Mouse (Mus musculus) neural tube, embryonic 12.5 days (tissue): Measurements from ENCODE around the gene Dcst2. TPM values are rescaled to one million over a fixed set of nuclear protein-coding genes. Genes with fewer than 3 reads are reported as not detected.

Experiments
- ATAC-seq: fragments of 200-750 bp; cut with Nextera tagmentation; 2 replicates; pipeline ENCODE4 v1.8.0; 2017; ENCODE audit warnings: low read depth, mild to moderate bottlenecking, moderate TSS enrichment, moderate library complexity; ENCODE audit not compliant: low FRiP score
- H3K27ac ChIP-seq: fragments of 300-500 bp; sonication (generic); 2 replicates; pipeline ENCODE4 v1.5.1; 2016
- H3K27me3 ChIP-seq: fragments of 300-500 bp; sonication (generic); replicated peaks from 2 replicates; pipeline ENCODE4 v1.6.1; 2016; ENCODE audit warnings: mild to moderate bottlenecking
- H3K36me3 ChIP-seq: fragments of 300-500 bp; sonication (generic); 2 replicates; pipeline ENCODE4 v1.6.1; 2016; ENCODE audit warnings: mild to moderate bottlenecking
- H3K4me1 ChIP-seq: fragments of 300-500 bp; sonication (generic); 2 replicates; pipeline ENCODE4 v1.6.1; 2016
- H3K4me2 ChIP-seq: fragments of 300-500 bp; sonication (generic); replicated peaks from 2 replicates; pipeline ENCODE4 v1.6.1; 2016; ENCODE audit warnings: mild to moderate bottlenecking
- H3K4me3 ChIP-seq: fragments of 300-500 bp; sonication (generic); 2 replicates; pipeline ENCODE4 v1.5.1; 2016
- H3K9ac ChIP-seq: fragments of 300-500 bp; sonication (generic); 2 replicates; pipeline ENCODE4 v1.6.1; 2016; ENCODE audit warnings: mild to moderate bottlenecking
- H3K9me3 ChIP-seq: fragments of 300-500 bp; sonication (generic); 2 replicates; pipeline ENCODE4 v1.6.1; 2016; ENCODE audit warnings: mild to moderate bottlenecking
- WGBS: fragments of 180-500 bp; shearing (Covaris S2); methylation state at CpG from one replicate; pipeline ENCODE4 v1.1.7; 2016; 5-methylcytosine and 5-hydroxymethylcytosine counted together
- polyA plus RNA-seq: library from polyadenylated mRNA; unstranded; fragments of >200 nt; fragmentation: Nextera tagmentation; extraction: Ambion mirVana; gene quantifications from 2 replicates; pipeline ENCODE4 v1.2.1, GENCODE M21; 2016

The Dcst2 gene
- polyA plus RNA-seq, 1 experiment from 2014 or later = 0.10 TPM

GRCm38 (mm10) chr3:89422556-89423205, 60.9 kb downstream of the Dcst2 start:
- no peak for ATAC-seq
- 74% methylated on average over 6 of the region's 6 CpGs for WGBS
- Histone ChIP-seq H3K4me2 (peak overlapping the region; percentile 64), H3K27me3 (no peaks in the 10 kb centered on the region), H3K27ac (no peak overlapping the region), H3K4me3 (peak overlapping the region; percentile 36; the same call in 1 of the 2 replicates), H3K9ac (no peak overlapping the region), H3K9me3 (no peaks in the 10 kb centered on the region), H3K36me3 (peaks cover 29% of the 10 kb centered on the region), H3K4me1 (peaks cover 44% of the 10 kb centered on the region)

- no peak overlapping the region for H3K9ac ChIP-seq
- H3K36me3 ChIP-seq = peaks cover 29% of the 10 kb centered on the region
- no peak for ATAC-seq
- H3K27me3 ChIP-seq = no peaks in the 10 kb centered on the region
- H3K4me3 ChIP-seq = no peak overlapping the region
- no peak overlapping the region for H3K27ac ChIP-seq
- no peaks in the 10 kb centered on the region for H3K9me3 ChIP-seq
- WGBS = 94% methylated on average over 5 of the region's 5 CpGs
- no peak overlapping the region for H3K4me2 ChIP-seq
- H3K4me1 ChIP-seq = peaks cover 35% of the 10 kb centered on the region
These were observed 62.8 kb downstream of the Dcst2 start for GRCm38 (mm10) chr3:89424416-89425140.

GRCm38 (mm10) chr3:89425141-89425525, 63.4 kb downstream of the Dcst2 start:
- no peak for ATAC-seq
- WGBS = 88% methylated on average over 5 of the region's 5 CpGs
- Histone ChIP-seq H3K9ac (no peak overlapping the region), H3K36me3 (peaks cover 29% of the 10 kb centered on the region), H3K4me1 (peaks cover 30% of the 10 kb centered on the region), H3K27me3 (no peaks in the 10 kb centered on the region), H3K9me3 (no peaks in the 10 kb centered on the region), H3K4me2 (no peak overlapping the region), H3K4me3 (no peak overlapping the region), H3K27ac (no peak overlapping the region)

GRCm38 (mm10) chr3:89425876-89426275, 64.1 kb downstream of the Dcst2 start:
- Histone ChIP-seq H3K36me3 (peaks cover 29% of the 10 kb centered on the region), H3K4me1 (peaks cover 31% of the 10 kb centered on the region), H3K27me3 (no peaks in the 10 kb centered on the region), H3K9me3 (no peaks in the 10 kb centered on the region), H3K27ac (no peak overlapping the region), H3K4me3 (no peak overlapping the region), H3K4me2 (no peak overlapping the region), H3K9ac (no peak overlapping the region)
- no peak for ATAC-seq
- 88% methylated on average over 4 of the region's 4 CpGs for WGBS

Other genes with a start within 250 kb of the Dcst2 start
- gene Pklr, start 225.8 kb upstream of the Dcst2 start, polyA plus RNA-seq = 0.43 and 0.46 TPM in 2 replicates
- 19.5 and 23.2 TPM in 2 replicates for gene Hcn3, start 201.8 kb upstream of the Dcst2 start, polyA plus RNA-seq
- 38.5 and 43.0 TPM in 2 replicates for gene Clk2, start 197.2 kb upstream of the Dcst2 start, polyA plus RNA-seq
- gene Scamp3, start 184.5 kb upstream of the Dcst2 start, polyA plus RNA-seq = 109 and 110 TPM in 2 replicates
- 34.1 and 42.5 TPM in 2 replicates for gene Fam189b, start 178.8 kb upstream of the Dcst2 start, polyA plus RNA-seq
- 44.0 and 50.3 TPM in 2 replicates for gene Gba, start 159.0 kb upstream of the Dcst2 start, polyA plus RNA-seq
- gene Thbs3, start 146.8 kb upstream of the Dcst2 start, polyA plus RNA-seq = 46.4 and 48.2 TPM in 2 replicates
- 174 TPM in 2 replicates for gene Mtx1, start 134.9 kb upstream of the Dcst2 start, polyA plus RNA-seq
- 0.84 and 1.1 TPM in 2 replicates for gene Muc1, start 132.9 kb upstream of the Dcst2 start, polyA plus RNA-seq
- 232 and 252 TPM in 2 replicates for gene Krtcap2, start 116.0 kb upstream of the Dcst2 start, polyA plus RNA-seq
- 32.4 and 33.5 TPM in 2 replicates for gene Trim46, start 115.7 kb upstream of the Dcst2 start, polyA plus RNA-seq
- 76.4 and 83.4 TPM in 2 replicates for gene Dpm3, start 102.6 kb upstream of the Dcst2 start, polyA plus RNA-seq
- 39.0 and 40.2 TPM in 2 replicates for gene Slc50a1, start 91.4 kb upstream of the Dcst2 start, polyA plus RNA-seq
- gene Efna1, start 80.8 kb upstream of the Dcst2 start, polyA plus RNA-seq = 14.4 and 15.9 TPM in 2 replicates
- gene Efna3, start 39.0 kb upstream of the Dcst2 start, polyA plus RNA-seq = 51.3 and 54.7 TPM in 2 replicates
- 15.8 and 17.8 TPM in 2 replicates for gene Efna4, start 23.9 kb upstream of the Dcst2 start, polyA plus RNA-seq
- 37.1 and 40.4 TPM in 2 replicates for gene Adam15, start 12.0 kb upstream of the Dcst2 start, polyA plus RNA-seq
- 0.57 and 0.68 TPM in 2 replicates for gene Dcst1, start 3.3 kb downstream of the Dcst2 start, polyA plus RNA-seq
- gene Zbtb7b, start 32.8 kb downstream of the Dcst2 start, polyA plus RNA-seq = 0.70 and 0.71 TPM in 2 replicates
- 0.37 and 0.46 TPM in 2 replicates for gene Lenep, start 40.8 kb downstream of the Dcst2 start, polyA plus RNA-seq
- gene Flad1, start 49.9 kb downstream of the Dcst2 start, polyA plus RNA-seq = 33.4 and 35.0 TPM in 2 replicates
- gene Cks1b, start 56.4 kb downstream of the Dcst2 start, polyA plus RNA-seq = 252 and 272 TPM in 2 replicates
- 51.4 and 57.5 TPM in 2 replicates for gene Shc1, start 56.5 kb downstream of the Dcst2 start, polyA plus RNA-seq
- 55.9 and 57.3 TPM in 2 replicates for gene Pygo2, start 68.2 kb downstream of the Dcst2 start, polyA plus RNA-seq
- gene Pbxip1, start 74.7 kb downstream of the Dcst2 start, polyA plus RNA-seq = 15.5 and 16.8 TPM in 2 replicates
- 81.6 and 84.1 TPM in 2 replicates for gene Pmvk, start 92.6 kb downstream of the Dcst2 start, polyA plus RNA-seq
- 2.7 and 3.4 TPM in 2 replicates for gene Kcnn3, start 158.2 kb downstream of the Dcst2 start, polyA plus RNA-seq